Mouse (Mus musculus): ENCODE measurements around the gene Rin3.

Rin3 gene

DNA sequence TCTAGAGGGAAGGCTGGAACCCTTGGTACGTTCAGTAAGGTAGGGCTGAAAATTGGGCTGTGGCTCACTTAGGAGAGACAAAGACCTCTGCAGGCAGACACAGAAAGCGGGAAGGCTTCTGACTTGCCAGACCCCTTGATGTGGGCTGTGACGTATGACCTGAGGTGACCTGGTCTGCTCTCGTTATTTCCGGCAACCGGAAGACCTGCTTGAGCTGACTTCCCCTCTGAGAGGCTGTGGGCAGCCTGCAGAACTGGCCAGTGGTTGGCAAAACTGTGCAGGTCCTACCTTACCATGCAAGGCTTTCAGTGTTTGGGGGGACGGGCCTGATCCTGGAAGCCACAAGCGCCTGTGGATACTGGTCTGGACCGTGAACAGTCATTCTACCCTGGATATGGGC lies 19.5 kb downstream of the Rin3 start:
- no peak for DNase-seq (ENCODE audit: low read depth, low spot score)

DNA sequence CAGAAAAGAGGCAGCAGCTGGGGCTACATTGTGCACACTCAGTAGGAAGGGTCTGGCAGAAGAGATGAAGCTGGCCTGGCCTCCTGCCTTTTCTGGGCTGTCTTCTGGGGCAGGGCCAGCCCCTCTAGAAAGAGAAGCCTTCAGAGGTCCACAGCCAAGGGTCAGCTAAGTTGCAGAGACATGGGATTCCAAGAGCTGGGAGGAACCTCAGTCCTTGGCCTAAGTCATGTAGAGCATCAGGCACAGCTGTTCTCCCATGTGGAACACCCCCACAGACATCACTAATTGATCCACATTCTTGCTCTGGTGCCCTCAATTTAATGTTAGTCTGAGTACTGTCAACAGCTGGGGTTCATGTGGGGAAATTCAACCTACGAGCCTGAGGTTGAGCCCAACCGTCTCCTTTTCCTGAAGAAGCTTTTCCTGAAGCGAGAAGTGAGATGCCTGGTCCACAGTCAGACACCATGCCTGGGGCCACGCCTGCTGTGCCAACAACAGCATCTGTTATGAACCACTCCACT lies 20.0 kb downstream of the Rin3 start:
- no peak for DNase-seq (ENCODE audit: low read depth, low spot score)

DNA sequence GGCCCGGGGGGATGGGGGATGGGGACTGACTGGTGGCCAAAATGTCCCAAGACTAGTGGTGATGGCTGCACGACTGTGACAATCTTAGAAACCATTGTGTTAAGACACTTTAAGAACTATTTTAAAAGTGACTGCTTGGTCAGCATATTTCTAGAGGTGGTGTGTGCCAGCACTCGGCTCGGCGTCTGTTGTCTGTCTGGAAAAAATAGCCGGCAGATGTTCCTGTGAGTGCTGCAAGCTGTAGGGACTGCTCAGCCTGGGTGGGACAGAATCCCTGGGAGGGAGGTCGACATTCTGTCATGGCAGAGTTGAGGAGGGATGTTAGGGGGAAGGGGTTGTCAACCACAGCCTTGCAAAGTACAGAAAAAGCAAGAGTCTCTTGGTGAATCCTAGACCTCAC lies 21.0 kb downstream of the Rin3 start:
- no peak for DNase-seq (ENCODE audit: low read depth, low spot score)

GRCm38 (mm10) chr12:102305069-102305836 lies 22.4 kb downstream of the Rin3 start:
- DNase-seq (ENCODE audit: low read depth, low spot score), result no peak

DNA sequence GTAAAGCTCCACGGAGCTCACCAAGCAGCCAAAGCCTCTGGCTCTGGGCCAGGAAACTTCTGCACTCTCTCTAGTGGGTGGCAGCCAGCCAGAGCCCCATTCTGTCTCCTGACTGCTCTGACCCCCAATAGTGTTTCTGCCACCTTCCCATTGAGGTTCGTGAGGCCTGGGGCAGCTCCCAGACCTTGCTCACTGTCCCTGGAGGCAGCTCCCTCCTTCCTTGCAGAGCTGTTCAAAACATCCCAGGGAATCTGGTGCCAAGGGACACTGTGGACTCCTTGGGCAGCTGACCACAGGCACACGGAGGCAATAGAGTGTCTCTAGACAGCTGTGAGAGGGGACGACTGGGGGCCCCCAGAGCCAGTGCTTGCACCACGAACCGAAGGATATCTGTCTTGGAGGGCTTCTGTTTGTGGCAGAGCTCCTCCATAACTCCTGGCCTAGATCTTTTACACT lies 25.2 kb downstream of the Rin3 start:
- DNase-seq (ENCODE audit: low read depth, low spot score), result no peak

- DNase-seq (ENCODE audit: low read depth, low spot score), result no peak
Measured at GRCm38 (mm10) chr12:102308457-102309011, 25.7 kb downstream of the Rin3 start.

DNA sequence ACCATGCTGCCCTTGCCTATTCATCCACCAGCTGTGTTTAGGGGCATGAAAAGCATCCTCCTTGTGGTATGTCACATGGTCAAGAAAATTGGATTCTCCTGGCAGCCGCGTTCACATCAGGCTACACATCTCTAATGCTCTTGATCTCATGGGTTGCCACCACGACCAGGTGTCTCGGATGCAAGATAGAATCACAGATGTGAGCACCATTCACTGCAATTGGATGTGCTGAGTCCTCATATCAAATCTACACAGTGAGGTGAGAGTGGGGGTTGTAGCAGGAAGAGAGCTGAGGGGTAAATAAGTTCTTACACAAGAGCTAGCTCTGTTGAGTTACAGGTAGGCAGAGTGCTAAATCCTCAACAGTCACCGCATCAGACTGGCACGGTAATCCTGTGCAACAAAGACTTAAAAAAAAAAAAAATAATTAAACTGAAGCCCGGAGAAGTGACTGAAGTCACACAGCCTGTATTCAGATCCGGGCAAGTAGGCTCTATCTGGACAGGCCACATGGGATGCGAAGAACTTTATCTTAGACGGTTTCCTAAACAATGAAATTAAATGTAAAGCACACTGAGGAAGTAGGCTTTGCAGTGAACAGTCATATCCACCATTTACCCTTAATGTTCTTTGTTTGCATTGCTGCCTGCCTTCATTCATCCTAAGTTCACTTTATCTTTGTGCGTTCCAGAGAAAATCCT lies 26.4 kb downstream of the Rin3 start:
- no peak for DNase-seq (ENCODE audit: low read depth, low spot score)

DNA sequence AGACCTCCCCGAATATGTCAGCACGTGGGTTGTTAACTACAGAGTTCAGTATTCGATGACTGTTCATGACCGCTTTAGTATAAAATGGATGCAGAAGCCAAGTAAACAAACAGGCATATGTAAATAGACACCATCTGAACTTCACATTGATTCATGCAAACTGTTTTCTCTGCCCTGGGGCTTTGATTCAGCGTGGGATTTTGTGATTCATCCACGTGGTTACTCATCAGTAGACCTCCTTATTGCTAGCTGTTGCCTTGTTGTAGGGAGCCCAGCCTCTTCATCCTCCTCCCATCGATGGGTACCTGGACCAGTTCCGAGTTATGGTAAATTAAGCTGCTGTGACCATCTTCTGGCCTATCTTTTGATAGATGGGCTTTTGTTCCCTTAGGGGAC lies 26.9 kb downstream of the Rin3 start:
- DNase-seq (ENCODE audit: low read depth, low spot score), result no peak

GRCm38 (mm10) chr12:102310261-102310660 lies 27.4 kb downstream of the Rin3 start:
- DNase-seq (ENCODE audit: low read depth, low spot score), result no peak

DNA sequence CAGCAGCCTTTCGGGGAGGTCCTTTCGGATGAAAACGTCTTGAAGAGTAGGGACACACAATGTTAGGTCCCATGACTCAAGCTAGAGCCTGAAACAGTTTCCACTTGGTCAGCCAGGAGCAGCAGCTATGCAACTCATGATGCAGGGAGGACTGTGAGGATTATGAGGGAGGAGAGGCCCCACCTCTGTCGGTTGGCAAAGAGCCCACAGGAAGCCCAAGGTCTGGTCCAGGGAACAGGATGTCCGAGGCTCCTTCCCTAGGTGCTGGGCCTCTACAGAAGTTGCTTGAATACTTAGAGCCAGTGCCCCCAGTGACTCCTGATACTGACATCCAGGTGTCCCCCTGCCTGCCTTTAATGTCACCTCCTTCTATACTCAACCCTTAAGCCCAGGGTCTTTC lies 28.6 kb downstream of the Rin3 start:
- no peak for DNase-seq (ENCODE audit: low read depth, low spot score)

DNA sequence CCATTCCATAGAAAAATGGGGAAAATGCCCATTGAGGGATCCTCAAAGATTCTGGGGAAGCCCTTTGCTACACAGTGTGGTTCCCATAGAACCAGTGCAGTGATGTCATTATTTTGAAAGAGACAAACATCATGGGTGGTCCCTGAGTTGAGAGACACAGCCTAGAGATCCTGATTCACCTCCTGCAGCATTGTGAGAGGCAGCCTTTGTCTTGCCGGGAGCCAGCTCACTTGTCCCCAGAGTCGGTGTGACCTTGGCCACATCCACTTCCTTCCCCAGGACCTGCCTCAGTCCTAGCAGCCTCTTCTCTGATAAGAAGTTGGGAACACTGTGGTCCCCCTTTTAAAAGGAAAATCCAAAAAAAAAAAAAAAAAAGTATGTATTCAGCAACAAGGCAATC lies 36.3 kb downstream of the Rin3 start:
- DNase-seq (ENCODE audit: low read depth, low spot score), result no peak

DNA sequence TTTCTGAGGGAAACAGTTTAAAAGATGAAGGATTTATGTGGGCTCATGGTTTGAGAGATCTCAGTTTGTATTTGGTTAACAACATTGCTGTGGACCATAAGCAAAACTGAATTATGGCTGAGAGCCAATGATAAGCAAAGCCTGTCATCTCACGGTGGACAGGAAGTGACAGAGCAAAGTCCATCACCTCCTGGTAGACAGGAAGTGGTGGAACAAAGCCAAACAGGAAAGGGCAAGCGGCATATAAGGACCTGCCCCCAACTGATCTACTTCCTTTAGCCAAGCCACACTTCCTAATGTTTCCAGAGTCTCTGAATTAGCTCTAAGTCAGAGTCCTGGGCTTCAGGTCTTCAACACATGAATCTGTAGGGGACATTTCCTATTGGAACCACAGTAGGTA lies 37.1 kb downstream of the Rin3 start:
- DNase-seq (ENCODE audit: low read depth, low spot score), result no peak

DNA sequence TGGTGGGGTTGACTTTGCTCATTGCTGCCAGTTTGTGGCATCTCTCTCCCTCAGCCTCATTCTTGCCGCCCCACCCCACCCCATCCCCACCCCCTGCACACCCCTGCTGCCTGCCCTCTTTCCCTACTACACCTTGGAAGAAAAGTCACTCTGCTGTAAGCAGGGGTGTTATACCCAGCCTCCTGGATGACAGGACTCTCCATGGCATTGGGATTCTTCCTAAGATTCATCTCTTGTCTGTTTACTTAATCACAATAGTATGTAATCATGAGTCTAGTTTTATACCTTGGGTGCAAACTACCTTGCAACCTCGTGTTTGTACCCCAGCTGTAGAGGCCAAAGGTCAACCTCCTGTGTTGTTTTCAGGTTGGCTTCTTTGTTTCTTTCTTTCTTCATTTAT lies 37.5 kb downstream of the Rin3 start:
- no peak for DNase-seq (ENCODE audit: low read depth, low spot score)

DNA sequence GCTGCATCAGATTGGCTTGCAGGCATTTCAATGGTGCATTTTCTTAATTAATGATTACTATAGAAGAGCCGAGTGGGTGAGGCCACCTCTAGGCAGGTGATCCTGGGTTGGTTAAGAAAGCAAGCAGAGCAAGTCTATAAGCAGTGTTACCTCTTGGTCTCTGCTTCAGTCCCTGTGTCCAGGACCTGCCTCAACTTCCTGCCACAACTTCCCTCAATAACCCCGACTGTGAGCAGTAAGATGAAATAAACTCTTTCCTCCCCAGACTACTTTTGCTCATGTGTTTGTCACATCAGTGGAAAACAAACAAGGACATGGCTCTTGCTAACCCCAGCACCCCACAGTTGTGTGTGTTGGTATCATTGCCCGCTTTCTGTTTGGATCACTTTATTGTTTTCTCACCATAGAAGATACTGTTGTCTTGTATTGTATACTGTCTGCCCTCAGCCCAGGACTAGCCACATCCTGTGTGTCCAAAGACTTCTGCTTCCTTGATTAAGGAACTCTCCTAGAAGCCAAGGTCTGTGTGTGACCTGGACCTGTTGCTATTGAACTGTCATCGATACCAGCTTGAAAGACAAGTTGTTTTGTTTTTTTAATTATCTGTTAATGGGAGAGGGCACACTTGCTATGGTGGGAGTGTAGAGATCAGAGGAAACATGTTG lies 38.3 kb downstream of the Rin3 start:
- DNase-seq (ENCODE audit: low read depth, low spot score), result no peak

GRCm38 (mm10) chr12:102321855-102322254 lies 39.0 kb downstream of the Rin3 start:
- no peak for DNase-seq (ENCODE audit: low read depth, low spot score)

GRCm38 (mm10) chr12:102323392-102323791 lies 40.5 kb downstream of the Rin3 start:
- no peak for DNase-seq (ENCODE audit: low read depth, low spot score)

GRCm38 (mm10) chr12:102324156-102324885 lies 41.5 kb downstream of the Rin3 start:
- no peak for DNase-seq (ENCODE audit: low read depth, low spot score)

GRCm38 (mm10) chr12:102324886-102325220 lies 42.0 kb downstream of the Rin3 start:
- DNase-seq (ENCODE audit: low read depth, low spot score), result no peak

DNA sequence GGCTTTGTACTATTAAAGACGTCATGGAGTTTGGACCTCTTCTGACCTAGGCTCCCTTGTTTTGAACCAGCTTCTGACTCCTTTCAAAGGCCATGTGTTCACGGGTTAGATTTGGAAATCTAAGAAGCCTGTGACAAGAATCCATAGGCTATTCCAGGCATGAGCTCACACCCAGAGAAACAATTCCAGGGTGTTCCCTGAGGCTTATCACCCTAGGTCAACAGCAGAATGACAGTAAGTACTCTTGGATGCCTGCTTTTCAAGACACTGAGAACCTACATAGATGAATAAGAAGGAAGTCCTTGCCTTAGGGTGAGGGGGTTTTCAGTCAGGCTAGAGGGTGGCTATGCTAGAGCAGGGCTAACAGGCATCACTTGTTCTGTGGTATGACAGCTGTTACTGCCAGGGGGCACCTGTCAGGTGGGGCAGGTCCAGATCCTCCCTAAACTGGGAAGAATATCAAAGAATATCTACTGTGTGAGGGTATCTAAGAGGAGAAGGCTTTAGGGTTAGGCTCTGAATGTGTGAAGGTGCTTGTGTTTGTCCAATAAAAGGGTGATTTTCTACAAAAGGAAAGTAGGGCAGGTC lies 44.0 kb downstream of the Rin3 start:
- no peak for DNase-seq (ENCODE audit: low read depth, low spot score)

GRCm38 (mm10) chr12:102327525-102327924 lies 44.7 kb downstream of the Rin3 start:
- DNase-seq (ENCODE audit: low read depth, low spot score), result no peak

DNA sequence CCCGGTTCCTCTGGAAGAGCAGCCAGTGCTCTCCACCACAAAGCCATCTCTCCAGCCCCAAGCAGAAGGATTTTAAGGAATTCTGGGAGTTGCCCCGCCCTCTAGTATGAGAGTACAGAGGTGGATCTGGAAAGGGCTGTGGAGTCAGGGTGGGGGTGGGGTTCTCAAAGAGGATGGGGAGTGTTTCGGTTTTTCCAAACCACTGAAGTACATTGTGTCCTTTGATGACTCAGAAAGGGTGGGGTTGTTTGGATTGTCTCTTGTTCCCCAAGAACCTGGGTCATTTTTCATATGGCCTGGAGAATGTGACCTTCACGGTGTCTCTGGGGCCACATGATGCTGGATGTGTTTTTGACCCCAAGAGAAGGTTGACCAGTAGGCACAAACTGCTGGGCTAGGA lies 45.2 kb downstream of the Rin3 start:
- no peak for DNase-seq (ENCODE audit: low read depth, low spot score)

Measured in retina, adult 2 months (tissue).